Mouse (Mus musculus) C2C12 (cell line): ENCODE data around the gene Musk. TPM values are rescaled to one million over a fixed set of nuclear protein-coding genes. Genes with fewer than 3 reads are reported as not detected.

Experiments
- H3K27me3 ChIP-seq: one replicate; pipeline ENCODE4 v1.6.1; 2011; ENCODE audit not compliant: control insufficient read depth, insufficient read depth, insufficient read length
- H3K36me3 ChIP-seq: one replicate; pipeline ENCODE4 v1.6.1; 2011; ENCODE audit not compliant: control insufficient read depth, insufficient read depth
- H3K4me3 ChIP-seq: one replicate; pipeline ENCODE4 v1.5.1; 2011; ENCODE audit warnings: mild to moderate bottlenecking, control low read depth; ENCODE audit not compliant: poor library complexity, insufficient read depth, severe bottlenecking
- H3K79me2 ChIP-seq: one replicate; pipeline ENCODE4 v1.6.1; 2011; ENCODE audit not compliant: control insufficient read depth, insufficient read depth
- H3K79me3 ChIP-seq: one replicate; pipeline ENCODE4 v1.6.1; 2011; ENCODE audit warnings: low read depth, control low read depth
- H3ac ChIP-seq: one replicate; pipeline ENCODE3; 2011; ENCODE audit warnings: low read depth; ENCODE audit not compliant: control insufficient read depth, insufficient read length
- CEBPB ChIP-seq: IDR thresholded peaks from one replicate; pipeline ENCODE4 v1.6.1; 2011; ENCODE audit warnings: low read depth, mild to moderate bottlenecking, control low read depth, moderate library complexity
- CTCF ChIP-seq: IDR thresholded peaks from one replicate; pipeline ENCODE4 v1.5.1; 2011; ENCODE audit not compliant: control insufficient read depth, insufficient read depth, insufficient read length
- FOSL1 ChIP-seq: IDR thresholded peaks from one replicate; pipeline ENCODE4 v1.8.0; 2011; ENCODE audit warnings: mild to moderate bottlenecking, low read length; ENCODE audit not compliant: poor library complexity, insufficient read depth, severe bottlenecking
- MAX ChIP-seq: IDR thresholded peaks from one replicate; pipeline ENCODE4 v1.6.1; 2011; ENCODE audit warnings: mild to moderate bottlenecking, control low read depth
- MYOD1 ChIP-seq: IDR thresholded peaks from one replicate; pipeline ENCODE4 v1.6.1; 2011; ENCODE audit warnings: low read depth; ENCODE audit not compliant: control insufficient read depth, insufficient read length
- MYOG ChIP-seq: IDR thresholded peaks from one replicate; pipeline ENCODE4 v1.6.1; 2011; ENCODE audit not compliant: control insufficient read depth, insufficient read length; ENCODE audit errors: extremely low read depth
- USF1 ChIP-seq: IDR thresholded peaks from one replicate; pipeline ENCODE4 v1.6.1; 2011; ENCODE audit warnings: low read depth, mild to moderate bottlenecking, control low read depth, moderate library complexity
- polyA plus RNA-seq: library from polyadenylated mRNA; unstranded; fragments of >200 nt; fragmentation: generic; extraction: Trizol; gene quantifications from one replicate; pipeline ENCODE4 v1.2.1, GENCODE M21; 2012; ENCODE audit warnings: missing spikeins

The Musk gene
- polyA plus RNA-seq, 1 experiment, result 10.1 TPM

DNA sequence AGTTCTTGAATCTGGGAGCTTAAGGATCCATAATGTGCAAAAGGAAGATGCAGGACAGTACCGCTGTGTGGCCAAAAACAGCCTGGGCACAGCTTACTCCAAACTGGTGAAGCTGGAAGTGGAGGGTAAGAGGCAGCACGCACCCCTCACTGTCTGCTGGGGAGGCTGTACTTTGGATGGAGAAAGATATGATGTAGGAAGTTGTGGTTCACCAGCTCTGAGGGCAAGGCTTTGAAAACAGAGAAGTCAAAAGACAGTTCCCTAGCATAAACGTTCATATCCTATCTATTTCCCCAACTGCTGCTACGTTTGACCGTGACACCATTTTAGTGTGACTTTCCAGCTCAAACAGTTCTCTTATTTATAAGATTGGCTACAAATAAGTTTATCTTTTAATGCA is 18.1 kb downstream of the Musk start:
- Histone ChIP-seq H3K79me2 (no peaks in the 10 kb centered on the region), H3K27me3 (no peaks in the 10 kb centered on the region), H3K79me3 (no peaks in the 10 kb centered on the region), H3ac (no peak overlapping the region), H3K4me3 (no peak overlapping the region), H3K36me3 (no peaks in the 10 kb centered on the region)
- TF ChIP-seq CTCF (no peak), MYOD1 (no peak), MYOG (no peak), CEBPB (no peak), FOSL1 (no peak), MAX (no peak), USF1 (no peak)

DNA sequence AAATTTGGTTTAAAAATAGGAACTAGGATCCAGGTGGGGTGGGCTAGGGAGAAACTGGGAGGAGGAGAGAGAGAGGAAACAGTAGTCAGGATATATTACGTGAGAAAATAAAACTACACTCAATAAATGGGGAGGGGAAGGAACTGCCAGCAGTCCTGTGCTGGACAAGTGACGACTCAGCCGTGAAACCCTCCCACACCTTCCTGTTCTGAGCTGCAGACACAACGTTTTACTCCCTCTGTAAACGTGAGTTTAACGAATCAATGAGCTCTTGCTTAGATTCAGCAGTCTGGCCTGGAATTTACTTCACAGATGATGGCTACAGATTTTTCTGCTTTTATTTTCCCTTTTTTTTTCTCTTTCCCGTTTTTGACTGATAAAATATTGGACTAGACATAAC is 18.8 kb downstream of the Musk start:
- H3K27me3 ChIP-seq, result no peaks in the 10 kb centered on the region
- H3K79me3 ChIP-seq, result no peaks in the 10 kb centered on the region
- H3K4me3 ChIP-seq, result no peak overlapping the region
- H3K79me2 ChIP-seq, result no peaks in the 10 kb centered on the region
- no peak for TF ChIP-seq MYOG
- TF ChIP-seq CTCF, result no peak
- TF ChIP-seq FOSL1, result no peak
- no peak for TF ChIP-seq USF1
- no peak for TF ChIP-seq MAX
- no peak for TF ChIP-seq MYOD1
- TF ChIP-seq CEBPB, result no peak
- H3K36me3 ChIP-seq, result no peaks in the 10 kb centered on the region
- H3ac ChIP-seq, result no peak overlapping the region

DNA sequence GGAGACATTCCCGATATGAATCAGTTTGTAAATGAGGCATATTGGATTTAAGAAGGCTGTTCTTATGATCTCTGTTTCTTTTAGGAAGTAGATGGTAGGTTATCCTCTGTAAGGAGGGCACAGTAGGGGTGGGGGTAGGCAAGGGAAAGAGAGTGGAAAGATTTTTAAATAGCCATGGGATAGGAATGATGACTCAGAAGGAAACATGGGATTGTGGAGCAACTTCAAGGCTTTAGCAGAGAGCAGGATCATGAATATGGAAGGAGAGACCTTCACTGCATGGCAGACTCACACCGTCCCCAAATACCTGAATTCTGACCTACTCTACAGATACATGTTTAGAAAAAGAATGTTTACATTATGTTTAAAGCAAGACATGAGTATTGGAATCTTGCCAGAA is 21.7 kb downstream of the Musk start:
- H3K4me3 ChIP-seq, result no peak overlapping the region
- TF ChIP-seq MYOD1 (no peak), MYOG (no peak), FOSL1 (no peak), CEBPB (no peak), MAX (no peak), CTCF (no peak), USF1 (no peak)
- H3ac ChIP-seq, result no peak overlapping the region
- H3K36me3 ChIP-seq, result no peaks in the 10 kb centered on the region
- no peaks in the 10 kb centered on the region for H3K79me2 ChIP-seq
- H3K79me3 ChIP-seq, result no peaks in the 10 kb centered on the region
- no peaks in the 10 kb centered on the region for H3K27me3 ChIP-seq

DNA sequence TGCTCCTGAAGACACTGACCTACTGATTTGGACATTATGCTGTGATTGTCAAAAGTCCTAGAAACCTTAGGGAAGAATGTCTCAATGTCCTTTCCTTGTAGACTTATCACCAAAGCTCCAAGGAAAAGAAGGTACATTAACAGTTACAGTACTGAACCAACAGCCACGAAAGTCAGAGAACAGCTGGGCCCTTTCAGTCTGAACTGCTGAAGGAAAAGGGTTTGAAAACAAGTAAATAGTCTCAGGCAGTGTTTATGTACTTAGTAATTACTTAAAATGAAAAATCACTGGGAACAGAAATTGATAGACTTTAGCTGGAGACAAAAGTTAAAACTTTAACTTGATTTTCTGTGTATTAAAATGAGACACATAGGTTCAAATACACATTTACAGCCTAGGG is 27.6 kb downstream of the Musk start:
- Histone ChIP-seq H3K79me3 (no peaks in the 10 kb centered on the region), H3K79me2 (no peaks in the 10 kb centered on the region), H3ac (no peak overlapping the region), H3K36me3 (no peaks in the 10 kb centered on the region), H3K27me3 (no peaks in the 10 kb centered on the region), H3K4me3 (no peak overlapping the region)
- TF ChIP-seq CEBPB (no peak), FOSL1 (no peak), USF1 (no peak), MYOG (no peak), MYOD1 (no peak)

DNA sequence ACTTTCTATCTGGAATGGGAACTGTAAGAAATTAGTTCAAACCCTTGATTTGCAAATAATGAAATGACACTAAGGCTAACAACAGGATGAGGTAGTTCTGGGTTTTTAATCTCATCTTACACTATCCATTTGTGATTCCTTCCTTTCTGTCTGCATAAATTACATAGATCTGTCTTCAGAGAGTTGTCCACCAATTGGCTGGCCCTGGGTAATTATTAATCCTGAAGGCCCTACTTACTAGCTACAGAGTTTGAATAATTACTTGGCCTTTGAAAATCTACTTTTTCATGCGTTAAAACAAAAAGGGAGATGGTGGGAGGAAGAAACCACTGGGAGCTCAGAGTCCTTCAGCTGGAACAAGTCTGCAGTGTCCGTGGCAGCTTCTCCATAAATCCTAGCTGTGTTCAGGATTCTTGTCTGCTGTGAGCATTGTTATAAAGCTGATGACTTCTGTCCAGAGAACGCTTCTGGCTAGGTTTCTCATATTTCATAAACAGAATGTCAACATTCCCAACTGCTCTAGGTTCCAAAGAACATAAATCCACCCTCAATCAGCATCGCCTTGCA is 29.3 kb downstream of the Musk start:
- Histone ChIP-seq H3K36me3 (no peaks in the 10 kb centered on the region), H3ac (no peak overlapping the region), H3K79me3 (no peaks in the 10 kb centered on the region), H3K4me3 (no peak overlapping the region), H3K27me3 (no peaks in the 10 kb centered on the region), H3K79me2 (no peaks in the 10 kb centered on the region)
- TF ChIP-seq USF1 (no peak), FOSL1 (no peak), MYOD1 (no peak), CEBPB (no peak), MYOG (no peak), CTCF (no peak), MAX (no peak)

DNA sequence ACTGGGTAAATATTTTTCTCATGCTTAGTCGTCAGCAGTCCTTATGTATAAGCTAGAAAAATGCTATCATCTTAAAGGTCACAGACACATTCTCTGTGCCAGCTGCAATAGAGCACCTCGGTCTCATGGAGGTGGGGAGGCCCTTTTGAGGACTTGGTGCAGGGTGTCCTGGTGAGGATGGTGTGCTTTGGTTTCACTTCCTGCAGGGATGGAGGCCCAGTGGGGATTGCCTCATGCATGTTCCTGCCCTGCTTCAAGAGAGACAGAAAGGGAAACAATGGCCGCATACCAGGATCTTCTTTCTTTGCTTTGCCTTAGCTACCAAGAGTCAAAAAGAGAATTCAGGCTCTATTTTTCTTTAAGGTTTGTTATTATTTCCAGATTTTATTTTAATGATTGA is 31.8 kb downstream of the Musk start:
- H3K36me3 ChIP-seq, result no peaks in the 10 kb centered on the region

More for the DNA sequence above, 31.8 kb downstream of the Musk start:
- Histone ChIP-seq H3ac (no peak overlapping the region), H3K27me3 (no peaks in the 10 kb centered on the region), H3K79me3 (no peaks in the 10 kb centered on the region), H3K79me2 (no peaks in the 10 kb centered on the region), H3K4me3 (no peak overlapping the region)
- TF ChIP-seq CEBPB (no peak), USF1 (no peak), MYOG (no peak), MYOD1 (no peak), MAX (no peak), FOSL1 (no peak), CTCF (no peak)
